Mouse (Mus musculus) gastrocnemius, adult 18-20 months (tissue): ENCODE results near the gene Tubb2b. TPM values are rescaled to one million over a fixed set of nuclear protein-coding genes. Genes with fewer than 3 reads are reported as not detected.

Source experiments
- DNase-seq: peaks from one replicate; pipeline ENCODE4 v3.0.0; 2021; ENCODE audit warnings: low spot score
- long read RNA-seq, 2 experiments: library from polyadenylated mRNA; stranded (forward); transcript quantifications; one replicate each; pipeline ENCODE4 v2.0.0; 2021
- total RNA-seq, 2 experiments: library from RNA; stranded (reverse); gene quantifications; 2 replicates each; pipeline ENCODE4 v1.2.3; 2021

Tubb2b gene
- total RNA-seq, result 1 to 10 TPM; 1.6 to 2.8 TPM
- long read RNA-seq, experiment 1, partial matches to known transcripts, result 0 of 1 reads
- long read RNA-seq, experiment 1, other reads (novel, unspliced or antisense), result 0 of 1 reads
- long read RNA-seq, experiment 2, result 0 reads

DNA sequence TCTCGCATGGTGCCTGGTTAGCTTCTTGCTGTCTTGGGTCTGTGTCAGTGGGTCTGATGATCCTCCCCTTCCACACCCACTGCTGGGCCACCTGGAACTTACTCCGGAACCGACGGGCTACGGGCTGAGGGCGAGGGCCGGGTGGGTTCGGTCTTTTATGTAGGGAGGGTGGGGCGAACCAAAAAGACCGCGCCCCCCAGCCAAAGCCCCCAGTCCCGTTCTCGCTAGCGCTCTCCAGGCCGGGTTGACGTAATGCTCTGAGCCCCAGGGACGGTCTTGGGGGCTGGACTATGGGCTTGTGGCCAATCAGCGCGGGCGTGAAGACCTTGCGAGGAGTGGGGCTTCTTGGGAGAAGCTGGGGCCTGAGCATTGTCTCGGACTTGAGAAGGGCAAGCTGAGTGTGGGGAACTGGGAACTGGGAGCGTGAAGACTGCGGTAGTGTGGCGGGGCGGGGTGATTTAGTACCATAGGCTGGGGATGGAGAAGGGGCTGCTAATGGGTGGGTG, at the start of gene Tubb2b:
Tubb2b (minus strand) TSS at position 241 of the 506 bp plus-strand sequence.
- DNase-seq, result no peak

DNA sequence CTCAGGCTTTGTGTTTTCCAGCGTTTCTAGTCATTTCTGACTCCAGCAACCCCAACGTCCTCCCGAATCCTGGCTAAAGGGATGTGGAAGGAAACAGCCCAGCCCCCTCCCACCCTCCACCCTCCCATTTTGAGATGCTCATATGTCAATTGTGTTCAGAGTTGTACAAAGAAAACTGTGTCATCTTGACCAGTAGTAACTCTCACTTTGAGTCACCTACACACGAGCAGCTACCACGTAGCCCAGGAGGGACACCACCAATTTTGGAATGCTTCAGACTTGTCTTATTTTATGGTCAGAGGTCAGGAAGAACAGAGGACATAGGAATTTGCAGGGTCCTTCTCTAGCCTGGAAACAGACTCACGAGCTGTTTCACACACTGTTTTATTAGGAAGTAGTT, 43.8 kb upstream of the Tubb2b start:
- no peak for DNase-seq

DNA sequence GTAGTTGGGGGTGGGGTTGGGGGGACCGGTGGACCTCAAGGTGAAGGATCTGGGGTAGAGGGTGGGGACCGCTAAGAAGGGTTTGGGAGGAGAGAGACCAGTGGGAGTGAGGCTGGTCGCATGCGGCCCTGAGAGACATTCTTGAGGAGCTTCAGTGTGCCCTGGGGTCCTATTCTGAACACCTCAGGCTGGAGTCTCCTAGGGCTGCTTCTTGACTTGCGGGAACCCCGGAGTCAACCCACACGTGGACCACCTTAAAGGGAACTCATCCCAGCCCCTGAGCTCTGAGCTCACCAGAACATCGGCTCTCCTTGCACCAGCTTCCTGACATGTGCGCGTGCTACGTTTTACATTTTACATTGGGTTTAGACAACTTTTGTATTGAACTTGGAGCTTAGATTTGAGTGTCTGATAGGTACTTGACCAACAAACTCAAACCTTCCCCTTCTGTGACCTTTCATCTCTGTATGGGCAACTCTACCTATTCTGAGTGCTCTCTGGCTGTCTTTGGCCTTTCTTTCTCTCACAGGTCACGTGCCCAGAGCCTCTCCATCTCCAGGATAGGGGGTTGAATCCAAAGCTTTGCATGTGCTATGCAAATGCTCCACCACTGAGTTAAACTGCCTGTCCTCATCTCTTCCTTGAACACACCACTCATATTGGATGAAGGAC, 33.2 kb upstream of the Tubb2b start:
- no peak for DNase-seq

DNA sequence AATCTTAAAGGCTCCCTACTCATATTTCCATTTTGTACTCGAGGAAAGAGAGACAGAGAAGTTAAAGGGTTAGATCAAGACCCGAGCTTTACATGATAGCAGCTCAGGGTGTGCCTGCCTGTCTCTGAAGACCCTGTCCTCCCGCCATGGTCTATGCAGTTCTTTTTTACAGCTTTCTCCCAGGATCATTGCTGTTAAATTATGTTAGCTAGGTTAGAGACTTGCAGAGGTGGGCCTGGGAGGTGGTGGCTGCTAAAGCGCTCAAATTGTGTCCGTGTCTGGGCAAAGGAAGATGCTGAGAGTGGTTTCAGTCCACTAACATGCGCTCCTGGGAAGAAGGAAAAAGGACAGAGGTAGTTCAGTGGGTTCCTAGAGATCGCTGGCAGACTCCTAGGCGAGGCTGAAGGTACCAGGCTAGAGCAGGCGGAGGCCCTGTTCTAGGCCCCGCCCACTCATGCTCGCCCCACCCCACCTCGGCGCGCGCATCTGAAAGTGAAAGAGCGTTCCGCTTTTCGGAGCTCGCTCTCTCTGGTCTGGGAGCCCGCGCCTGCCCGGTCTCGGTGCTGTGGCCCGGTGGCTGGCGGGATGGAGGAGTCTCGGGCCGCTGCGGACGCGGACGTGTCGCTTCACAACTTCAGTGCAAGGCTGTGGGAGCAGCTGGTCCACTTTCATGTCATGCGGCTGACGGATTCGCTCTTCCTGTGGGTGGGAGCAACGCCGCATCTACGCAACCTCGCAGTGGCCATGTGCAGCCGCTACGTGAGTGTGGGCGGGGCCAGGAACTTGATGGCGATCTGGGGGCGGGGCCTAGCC, 32.4 kb upstream of the Tubb2b start, which contains the start of gene Psmg4:
Psmg4 (plus strand) TSS at position 474 of the 813 bp plus-strand sequence.
- DNase-seq, result peak; percentile 93

DNA sequence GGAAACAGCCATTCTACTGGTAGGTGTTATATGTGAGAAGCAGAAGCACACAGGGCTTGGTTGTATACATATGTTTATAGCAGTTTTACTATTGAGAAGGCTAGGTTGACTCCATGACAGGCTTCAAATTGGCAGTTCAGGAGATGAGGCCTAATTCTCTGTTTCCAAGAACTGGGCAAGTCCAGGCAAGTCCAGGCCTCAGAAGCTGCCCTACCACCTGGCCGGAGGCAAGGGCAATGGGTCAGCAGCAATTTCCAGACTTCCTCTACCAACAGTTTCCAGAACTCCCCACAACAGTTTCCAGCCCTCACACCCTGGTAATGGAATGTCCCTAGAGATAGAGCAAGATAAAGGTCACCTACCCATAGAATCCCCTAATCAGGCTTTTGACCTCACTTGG, 29.7 kb upstream of the Tubb2b start:
- no peak for DNase-seq

DNA sequence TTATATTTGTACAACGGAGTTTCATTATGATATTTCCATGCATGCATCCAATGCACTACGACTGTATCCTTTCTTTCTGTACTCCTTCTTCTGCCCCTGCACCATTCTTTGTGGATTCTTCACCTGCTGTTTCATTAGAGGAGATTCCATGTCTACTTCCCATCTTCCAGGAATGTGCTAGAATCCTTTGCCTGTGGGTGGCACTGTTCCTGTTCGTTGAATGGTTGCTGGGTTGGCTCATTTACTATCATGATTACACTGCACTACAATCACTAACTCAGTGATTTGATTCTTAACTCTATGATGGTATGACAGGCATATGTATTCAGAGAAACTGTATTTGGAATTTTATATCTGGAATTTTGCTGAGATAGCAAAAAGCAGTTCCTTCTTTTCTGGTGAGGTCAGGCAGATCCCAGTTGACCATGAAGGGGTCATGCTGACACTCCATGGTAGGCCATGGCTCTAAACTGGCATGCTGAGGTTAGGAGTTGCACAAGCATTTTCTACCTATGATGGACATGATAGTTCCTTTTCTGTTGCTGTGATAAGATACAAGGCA, 27.4 kb upstream of the Tubb2b start:
- DNase-seq, result no peak

DNA sequence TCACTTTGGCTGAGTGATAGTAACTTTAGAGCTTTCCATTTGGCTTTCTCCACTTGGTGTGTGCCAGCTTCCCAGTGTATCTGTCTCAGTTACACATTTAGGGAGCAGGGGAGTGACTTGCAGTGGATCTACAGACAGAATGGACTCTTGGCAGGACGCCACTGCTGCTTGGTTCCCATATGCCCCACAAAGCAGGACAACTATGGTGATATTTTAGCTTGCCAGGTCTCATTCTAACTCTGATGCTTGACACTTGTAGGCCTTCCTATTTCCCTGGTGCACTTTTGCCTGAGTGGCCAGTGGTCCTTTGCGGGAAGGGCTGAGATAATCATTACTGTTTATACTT, 26.5 kb upstream of the Tubb2b start:
- DNase-seq, result no peak

DNA sequence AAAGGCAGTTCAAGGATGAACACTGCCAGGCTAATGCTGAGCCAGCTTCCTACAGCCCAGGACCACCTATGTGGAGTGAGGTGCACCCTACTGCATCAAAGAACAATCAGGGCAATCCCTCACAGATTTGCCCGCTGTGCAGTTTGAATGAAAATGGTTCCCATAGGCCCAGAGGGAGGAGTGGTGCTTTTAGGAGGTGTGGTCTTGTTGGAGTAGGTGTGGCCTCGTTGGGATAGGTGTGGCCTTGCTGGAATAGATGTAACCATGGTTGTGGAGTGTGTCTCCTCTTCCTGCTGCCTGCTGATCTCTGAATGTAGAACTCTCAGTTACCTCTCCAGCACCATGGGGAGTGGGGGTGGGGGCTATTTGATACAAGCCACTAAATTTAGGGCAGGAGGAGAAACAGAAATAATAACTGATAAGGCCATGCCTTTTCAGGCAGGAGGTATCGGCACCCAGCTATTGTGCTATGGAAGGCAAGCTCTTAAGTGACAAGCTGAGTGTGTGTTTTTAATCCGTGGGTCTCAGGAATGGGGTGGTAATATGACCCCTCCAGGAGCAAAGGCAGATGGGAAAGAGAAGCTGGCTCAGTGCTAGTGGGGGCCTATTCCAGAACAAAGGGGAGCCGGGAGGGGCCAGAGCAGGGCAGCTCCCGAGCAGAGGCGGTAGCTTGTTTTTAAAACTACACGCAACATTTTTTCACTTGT, 26.0 kb upstream of the Tubb2b start:
- no peak for DNase-seq

DNA sequence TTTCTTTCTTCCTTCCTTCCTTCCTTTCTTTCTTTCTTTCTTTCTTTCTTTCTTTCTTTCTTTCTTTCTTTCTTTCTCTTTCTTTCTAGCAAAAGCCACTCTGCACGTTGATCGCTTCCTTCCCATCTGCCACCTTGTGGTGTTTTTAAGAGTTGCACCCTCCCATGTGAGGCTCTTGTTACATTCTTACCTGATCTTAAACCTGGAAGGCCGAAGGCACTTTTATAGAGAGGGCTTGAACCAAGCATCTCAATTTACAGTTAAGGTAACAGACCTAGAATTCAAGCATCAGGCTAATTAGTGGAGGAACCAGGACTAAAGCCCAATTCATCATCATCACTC, 24.6 kb upstream of the Tubb2b start:
- DNase-seq, result peak; percentile 67

DNA sequence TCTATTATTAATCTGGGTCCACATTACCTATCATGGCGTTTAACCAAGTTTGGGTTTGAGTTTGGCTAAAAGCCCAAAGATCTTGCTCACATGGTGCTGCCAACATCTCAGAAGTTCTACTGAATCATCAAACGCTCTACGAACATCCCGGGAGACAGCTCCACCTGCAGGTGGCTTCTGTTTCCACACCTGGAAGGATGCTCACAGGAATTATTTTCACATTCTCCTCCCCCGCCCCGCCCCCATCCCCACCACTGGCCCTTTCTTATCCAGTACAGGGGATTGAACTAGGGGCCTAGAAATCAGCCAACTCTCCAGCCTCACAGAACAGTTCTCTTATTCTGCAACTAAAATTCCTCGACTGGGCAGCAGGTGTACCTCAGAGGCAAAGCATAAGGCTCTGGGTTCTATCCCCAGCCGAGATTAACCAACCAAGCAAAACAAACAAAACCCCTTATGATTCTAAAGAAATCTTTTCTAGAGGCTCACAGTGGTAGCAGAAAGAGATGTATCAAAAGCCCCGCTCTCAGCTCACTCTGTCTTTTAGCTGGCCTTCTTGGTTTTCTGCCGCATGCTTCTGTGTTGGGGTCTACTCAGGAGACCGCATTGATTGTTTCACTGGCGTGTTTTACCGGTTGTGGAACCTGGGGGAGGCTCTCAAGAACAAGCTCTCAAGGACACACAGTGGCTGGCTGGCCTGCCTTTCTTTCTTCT, 24.1 kb upstream of the Tubb2b start:
- DNase-seq, result peak; percentile 63

DNA sequence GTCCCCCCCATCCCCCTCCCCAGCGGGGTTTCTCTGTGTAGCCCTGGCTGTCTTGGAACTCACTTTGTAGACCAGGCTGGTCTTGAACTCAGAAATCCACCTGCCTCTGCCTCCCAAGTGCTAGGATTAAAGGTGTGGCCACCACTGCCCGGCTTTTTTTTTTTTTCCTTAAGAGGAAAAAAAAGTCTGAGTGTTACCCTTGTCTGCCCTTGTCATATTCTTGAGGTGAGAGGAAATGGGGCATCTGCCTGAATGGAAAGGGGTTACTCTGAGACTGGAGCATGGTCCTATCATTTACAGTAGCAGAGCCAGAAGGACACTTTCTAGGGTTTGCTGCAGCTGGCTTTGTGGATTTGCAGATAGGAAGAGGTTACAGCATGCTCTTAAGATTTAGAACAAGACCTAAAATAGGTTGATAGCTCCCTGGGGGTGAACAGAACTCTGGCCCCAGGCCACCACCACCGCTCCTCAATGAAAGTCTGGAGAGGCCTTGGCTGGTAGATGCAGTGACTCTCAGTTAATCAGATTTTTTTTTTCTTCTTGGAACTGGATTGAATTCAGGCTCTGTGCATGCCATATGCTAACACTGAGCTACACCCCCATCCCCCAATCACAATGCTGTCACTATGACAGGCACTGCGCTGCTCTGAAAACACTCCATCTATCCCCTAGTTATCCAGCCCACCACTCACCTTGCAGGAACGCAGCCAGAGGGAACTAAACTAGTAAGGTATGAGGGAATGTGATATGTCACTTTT, 23.2 kb upstream of the Tubb2b start:
- peak; percentile 53 for DNase-seq

DNA sequence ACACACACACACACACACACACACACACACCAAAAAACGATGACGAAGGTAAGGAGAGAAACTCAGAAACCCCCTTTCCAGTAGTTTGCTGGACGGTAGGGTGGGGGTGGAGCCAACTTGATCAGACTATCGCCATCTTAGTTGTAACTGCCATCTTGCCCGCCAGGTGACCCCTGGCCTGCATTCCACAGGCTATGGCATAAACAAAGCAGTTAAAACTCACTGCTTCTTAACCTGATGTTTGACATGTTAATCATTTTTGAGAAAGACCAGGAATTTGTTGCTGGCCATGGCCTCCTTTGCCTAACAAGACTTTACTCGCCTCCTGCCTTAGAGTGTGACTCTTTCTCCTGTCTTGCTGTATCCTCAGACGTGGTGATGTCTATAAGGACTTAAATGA, 22.4 kb upstream of the Tubb2b start:
- DNase-seq, result no peak

DNA sequence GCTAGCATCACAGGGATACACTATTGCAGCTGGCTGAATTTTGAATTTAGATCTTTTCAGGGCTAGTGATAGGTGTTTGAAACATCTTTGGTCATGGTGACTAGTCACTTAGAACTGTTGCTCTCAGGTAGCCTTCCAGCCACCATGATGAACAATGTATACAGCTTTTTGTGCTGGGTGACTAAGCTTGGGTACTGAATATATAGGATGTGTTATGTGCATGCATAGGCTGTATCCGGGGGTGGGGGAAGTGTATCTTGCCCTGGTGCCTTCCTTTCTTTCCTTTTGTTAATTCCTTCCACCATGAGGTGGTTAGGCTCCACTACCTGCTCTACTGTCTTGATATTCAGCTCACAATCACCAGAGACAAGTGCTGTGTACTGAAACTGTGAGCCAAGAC, 21.2 kb upstream of the Tubb2b start:
- DNase-seq, result no peak

DNA sequence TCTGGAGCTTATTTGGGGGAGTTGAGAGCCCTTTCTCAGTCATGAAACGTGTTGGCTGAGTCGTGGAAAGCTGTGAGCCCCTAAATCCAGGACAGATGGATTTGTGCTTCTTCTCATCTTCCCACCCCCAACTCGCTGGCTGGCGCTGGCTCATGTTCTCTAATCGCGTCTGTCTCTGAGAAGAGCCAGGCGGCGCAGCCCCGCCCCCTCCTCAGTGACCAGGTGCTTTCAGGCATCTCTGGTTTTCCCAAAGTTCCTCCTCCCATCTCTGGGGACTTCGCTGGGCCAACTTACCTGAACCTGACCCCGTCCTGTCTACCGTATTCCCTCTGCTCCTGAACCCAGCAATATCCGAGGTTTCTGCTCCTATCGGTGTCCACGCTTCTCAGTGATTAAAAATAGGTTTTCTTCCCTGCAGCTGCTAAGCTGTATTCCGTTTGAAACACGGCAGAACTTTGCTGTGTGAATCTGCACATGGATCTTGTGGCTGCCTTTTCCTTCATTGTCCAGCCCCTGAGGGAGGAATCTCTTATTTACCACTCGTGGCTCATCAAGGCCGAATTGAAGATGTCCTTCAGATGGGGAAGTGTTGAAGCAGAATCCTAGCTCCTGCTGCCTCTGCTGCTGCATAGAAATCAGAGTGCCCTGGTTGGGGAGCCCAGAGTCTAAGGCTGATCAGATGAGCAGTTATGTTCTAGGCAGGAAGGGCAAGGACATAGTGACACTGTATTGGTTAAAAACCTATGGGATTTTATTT, 20.2 kb upstream of the Tubb2b start:
- DNase-seq, result no peak

DNA sequence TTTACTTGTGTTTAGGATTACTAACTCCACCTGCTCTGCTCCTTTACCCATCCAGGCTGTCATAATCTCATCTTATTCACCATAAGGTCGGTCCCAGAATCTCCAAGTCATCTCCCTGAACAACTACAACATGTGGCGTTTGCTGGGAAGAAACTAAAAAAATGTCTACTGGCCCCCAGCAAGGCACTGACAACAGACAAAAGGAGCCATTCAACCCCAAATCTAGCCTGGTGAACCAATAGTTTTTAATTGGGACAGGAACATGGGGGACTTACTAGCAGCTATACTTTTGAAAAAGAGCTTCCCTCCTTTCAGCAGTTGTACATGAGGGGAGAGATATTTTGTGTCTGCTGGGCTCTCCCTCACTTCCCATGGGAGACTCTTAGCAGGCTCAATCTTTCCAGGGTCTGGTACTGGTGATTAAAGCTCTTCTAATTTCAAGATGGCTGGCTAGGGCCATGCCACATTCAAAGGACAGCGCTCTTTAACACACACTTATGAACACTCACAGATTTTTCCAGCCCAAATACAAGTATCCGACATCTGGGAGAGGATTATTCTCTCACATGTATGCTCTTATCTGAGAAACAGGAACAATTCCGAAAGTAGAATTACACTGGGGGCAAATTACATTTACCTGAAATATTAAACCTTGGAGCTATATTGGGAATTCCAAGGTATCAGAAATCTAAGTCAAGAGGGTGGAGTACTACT, 19.4 kb upstream of the Tubb2b start:
- DNase-seq, result no peak

DNA sequence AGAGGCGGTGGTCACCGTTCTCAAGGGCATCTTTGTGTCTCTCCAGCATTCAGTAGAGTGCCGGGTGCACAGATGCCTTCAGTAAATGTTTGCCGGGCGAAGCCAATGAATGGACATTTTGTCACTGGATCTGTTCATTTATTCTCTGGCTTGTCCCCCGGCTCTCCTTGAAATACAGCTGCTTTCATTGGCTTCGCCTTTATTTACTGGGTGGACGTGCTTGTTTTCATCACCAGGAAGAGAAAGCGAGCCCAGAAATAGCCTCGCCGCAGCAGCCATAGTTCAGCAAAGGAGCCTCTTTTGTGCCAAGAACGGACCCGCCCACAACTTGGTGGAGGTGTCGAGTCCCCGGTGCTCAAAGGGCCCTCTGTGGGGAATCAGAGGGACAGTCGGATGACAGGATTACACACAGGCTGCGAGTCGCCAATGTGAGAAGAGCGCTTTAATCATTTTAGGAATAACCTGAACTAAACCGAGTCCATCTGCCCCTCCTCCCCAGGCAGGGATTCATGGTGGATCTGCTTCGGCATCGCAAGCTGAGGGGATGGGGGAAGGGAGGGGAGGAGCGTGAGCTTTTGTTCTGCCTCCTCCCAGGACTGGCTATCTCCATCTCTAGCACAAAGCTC, 18.6 kb upstream of the Tubb2b start:
- peak; percentile 55 for DNase-seq

DNA sequence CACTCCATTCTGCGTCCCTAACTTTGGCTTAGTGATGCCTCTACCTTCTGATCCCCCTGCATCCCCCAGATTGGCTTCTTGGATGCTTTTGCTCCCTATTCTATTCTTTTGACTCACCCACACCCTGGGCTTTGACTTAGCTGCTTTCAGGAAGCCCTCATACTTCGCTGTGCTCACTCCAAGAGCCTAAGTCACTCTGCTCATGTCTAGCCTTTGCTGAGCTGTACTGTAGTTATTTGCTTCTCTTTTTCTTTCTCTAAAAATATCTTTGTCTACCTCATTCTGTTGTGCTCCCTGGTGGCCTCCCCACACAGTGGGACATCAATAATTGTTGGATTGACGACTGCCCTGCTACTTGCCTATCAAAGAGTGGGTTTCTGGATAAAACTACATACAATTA, 17.9 kb upstream of the Tubb2b start:
- no peak for DNase-seq

DNA sequence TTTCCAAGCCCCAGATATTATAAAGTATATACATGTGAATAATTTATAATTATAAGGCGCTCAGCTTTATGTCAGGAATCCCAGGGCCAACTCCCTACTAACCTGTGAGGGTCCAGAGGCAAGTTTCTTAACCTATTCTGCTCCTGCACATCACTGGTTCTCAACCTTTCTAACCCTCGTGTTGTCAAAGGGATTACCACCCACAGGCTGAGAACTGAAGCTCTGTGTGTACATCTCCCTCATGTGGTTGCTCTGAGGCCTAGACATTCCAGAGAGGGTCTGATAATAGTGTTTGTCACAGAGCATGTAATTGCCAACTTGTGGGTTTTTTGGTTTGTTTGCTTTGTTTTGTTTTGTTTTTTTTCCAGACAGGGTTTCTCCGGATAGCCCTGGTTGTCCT, 16.6 kb upstream of the Tubb2b start:
- no peak for DNase-seq

DNA sequence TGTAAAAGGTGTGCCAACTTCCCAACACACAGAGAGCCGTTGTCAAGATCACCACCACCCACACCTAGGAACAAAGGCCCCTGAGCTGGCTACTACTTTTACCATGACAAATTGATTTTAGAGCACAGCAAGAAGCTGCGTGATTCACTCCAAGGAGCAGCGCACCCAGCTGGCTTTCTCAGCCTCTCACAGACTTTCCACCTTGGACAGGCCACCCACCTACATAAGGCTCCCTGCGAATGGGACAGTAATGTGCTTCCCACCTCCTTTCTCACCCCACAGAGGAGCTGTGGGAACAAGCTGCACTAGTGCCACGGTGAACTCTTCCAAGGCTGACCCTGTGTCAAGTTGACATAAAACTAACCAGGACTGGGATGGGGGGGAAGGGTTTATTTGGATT, 13.1 kb upstream of the Tubb2b start:
- DNase-seq, result no peak
